Mouse (Mus musculus) liver, embryonic 16.5 days (tissue): ENCODE measurements around the gene Gm884. TPM values are rescaled to one million over a fixed set of nuclear protein-coding genes. Genes with fewer than 3 reads are reported as not detected.

Experiments
- ATAC-seq: fragments of 200-750 bp; cut with Nextera tagmentation; 2 replicates; pipeline ENCODE4 v1.8.0; 2017; ENCODE audit warnings: low read depth, mild to moderate bottlenecking, moderate number of reproducible peaks, moderate library complexity
- H3K27ac ChIP-seq: fragments of 300-500 bp; sonication (generic); 2 replicates; pipeline ENCODE4 v1.5.1; 2014; ENCODE audit warnings: mild to moderate bottlenecking, low read length
- H3K27me3 ChIP-seq: fragments of 300-500 bp; sonication (generic); 2 replicates; pipeline ENCODE4 v1.6.1; 2014; ENCODE audit warnings: low read depth, low read length, mixed read lengths; ENCODE audit not compliant: control insufficient read depth, insufficient read depth
- H3K36me3 ChIP-seq: fragments of 300-500 bp; sonication (generic); 2 replicates; pipeline ENCODE4 v1.6.1; 2014; ENCODE audit warnings: mild to moderate bottlenecking; ENCODE audit not compliant: control insufficient read depth, insufficient read depth
- H3K4me1 ChIP-seq: fragments of 300-500 bp; sonication (generic); 2 replicates; pipeline ENCODE4 v1.6.1; 2014; ENCODE audit warnings: low read depth, low read length, mixed read lengths; ENCODE audit not compliant: control insufficient read depth
- H3K4me2 ChIP-seq: fragments of 300-500 bp; sonication (generic); 2 replicates; pipeline ENCODE4 v1.6.1; 2014; ENCODE audit warnings: low read depth, low read length, mixed read lengths
- H3K4me3 ChIP-seq: fragments of 300-500 bp; sonication (generic); 2 replicates; pipeline ENCODE4 v1.5.1; 2014; ENCODE audit warnings: low read depth, mild to moderate bottlenecking, low read length
- H3K9ac ChIP-seq: fragments of 300-500 bp; sonication (generic); 2 replicates; pipeline ENCODE4 v1.6.1; 2014; ENCODE audit warnings: low read depth, low read length
- H3K9me3 ChIP-seq: fragments of 300-500 bp; sonication (generic); replicated peaks from 2 replicates; pipeline ENCODE4 v1.6.1; 2016; ENCODE audit warnings: low read length; ENCODE audit not compliant: control insufficient read depth
- WGBS: fragments of 180-500 bp; shearing (Covaris S2); extraction: QIAGEN DNeasy Blood & Tissue Kit; methylation state at CpG from one replicate; pipeline ENCODE4 v1.1.7; 2014; ENCODE audit not compliant: insufficient replicate concordance; 5-methylcytosine and 5-hydroxymethylcytosine counted together
- polyA plus RNA-seq: library from polyadenylated mRNA; unstranded; fragments of >200 nt; fragmentation: Nextera tagmentation; extraction: Ambion mirVana; gene quantifications from 2 replicates; pipeline ENCODE4 v1.2.1, GENCODE M21; 2015

Gene Gm884
- polyA plus RNA-seq, 1 experiment from 2014 or later, result not detected

- Histone ChIP-seq H3K4me3 (no peak overlapping the region), H3K27ac (no peak overlapping the region), H3K4me1 (no peaks in the 10 kb centered on the region), H3K4me2 (no peak overlapping the region), H3K27me3 (peaks cover 17% of the 10 kb centered on the region; the same call in 1 of the 2 replicates), H3K36me3 (no peaks in the 10 kb centered on the region), H3K9ac (no peak overlapping the region), H3K9me3 (no peaks in the 10 kb centered on the region)
- 48% methylated on average over 9 of the region's 9 CpGs for WGBS
- ATAC-seq, result no peak
Observed at GRCm38 (mm10) chr11:103643211-103643610, 22.3 kb upstream of the Gm884 start.

DNA sequence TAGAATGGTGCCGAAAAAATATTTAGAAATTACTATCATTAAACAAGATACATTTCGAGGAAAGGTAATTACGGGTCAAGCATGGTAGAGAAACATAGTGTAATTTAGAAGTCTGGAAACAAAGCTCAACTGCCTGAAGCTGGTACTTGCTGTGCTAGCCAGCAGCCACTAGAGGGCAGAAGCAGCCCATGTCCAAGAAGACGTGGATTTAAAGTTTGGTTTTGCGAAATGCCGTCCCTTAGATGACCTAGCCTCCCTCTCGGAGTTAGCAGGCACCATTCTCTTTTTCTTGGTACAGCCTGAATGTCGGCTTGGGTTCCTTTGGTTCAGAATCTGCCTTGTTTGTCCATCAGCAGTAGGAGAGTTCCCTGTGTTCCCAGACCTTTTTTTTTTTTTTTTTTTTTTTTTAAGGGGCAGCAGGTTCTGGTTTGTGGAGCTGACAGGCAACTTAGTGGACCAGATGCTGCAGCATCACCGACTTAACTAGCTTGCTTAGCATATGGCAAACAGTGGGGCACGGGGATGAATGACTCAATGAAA lies 18.5 kb upstream of the Gm884 start:
- H3K4me2 ChIP-seq, result no peak overlapping the region
- 2% methylated on average over 10 of the region's 10 CpGs for WGBS
- H3K9me3 ChIP-seq, result no peaks in the 10 kb centered on the region
- no peak overlapping the region for H3K4me3 ChIP-seq
- H3K9ac ChIP-seq, result no peak overlapping the region
- H3K27me3 ChIP-seq, result peaks cover 7% of the 10 kb centered on the region; the same call in 1 of the 2 replicates
- no peaks in the 10 kb centered on the region for H3K36me3 ChIP-seq
- no peak for ATAC-seq
- no peak overlapping the region for H3K27ac ChIP-seq
- no peaks in the 10 kb centered on the region for H3K4me1 ChIP-seq

GRCm38 (mm10) chr11:103638790-103639189 lies 17.9 kb upstream of the Gm884 start, which contains the start of gene Lyzl6:
Gene Lyzl6, minus strand, starts transcription at chr11:103638890.
- Histone ChIP-seq H3K36me3 (no peaks in the 10 kb centered on the region), H3K27me3 (peaks cover 7% of the 10 kb centered on the region; the same call in 1 of the 2 replicates), H3K9me3 (no peaks in the 10 kb centered on the region), H3K9ac (no peak within 1 kb of the TSS), H3K4me2 (no peak within 1 kb of the TSS), H3K27ac (no peak within 1 kb of the TSS), H3K4me3 (no peak within 1 kb of the TSS), H3K4me1 (no peaks in the 10 kb centered on the region)
- WGBS, result 51% methylated on average over 3 of the region's 3 CpGs
- ATAC-seq, result no peak

DNA sequence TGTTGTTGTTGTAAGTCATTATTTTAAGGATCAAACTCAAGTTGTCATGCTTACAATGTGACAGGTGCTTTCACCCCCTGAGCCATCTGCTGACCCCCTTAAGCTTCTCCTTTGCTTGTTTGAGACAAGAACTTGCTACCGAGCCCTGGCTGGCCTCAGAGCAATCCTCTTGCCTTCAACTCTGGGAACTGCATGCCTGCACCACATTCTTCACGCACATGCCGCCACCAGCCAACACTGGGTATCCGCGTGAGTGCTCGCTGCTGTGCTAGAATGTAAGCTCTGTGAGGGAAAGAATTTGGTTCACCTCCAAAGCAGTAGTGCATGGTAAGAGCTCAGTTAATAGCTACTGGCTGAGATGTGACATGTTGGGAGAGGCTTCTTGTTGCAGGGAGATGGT lies 15.3 kb upstream of the Gm884 start:
- Histone ChIP-seq H3K36me3 (no peaks in the 10 kb centered on the region), H3K4me2 (no peak overlapping the region), H3K4me3 (no peak overlapping the region), H3K9me3 (no peaks in the 10 kb centered on the region), H3K4me1 (no peaks in the 10 kb centered on the region), H3K27me3 (peaks cover 7% of the 10 kb centered on the region; the same call in 1 of the 2 replicates), H3K9ac (no peak overlapping the region), H3K27ac (no peak overlapping the region)
- WGBS, result 70% methylated on average over 6 of the region's 6 CpGs
- ATAC-seq, result no peak

- 54% methylated on average over 3 of the region's 3 CpGs for WGBS
- Histone ChIP-seq H3K4me3 (no peak overlapping the region), H3K27ac (no peak overlapping the region), H3K36me3 (no peaks in the 10 kb centered on the region), H3K9me3 (no peaks in the 10 kb centered on the region), H3K4me1 (no peaks in the 10 kb centered on the region), H3K4me2 (no peak overlapping the region), H3K27me3 (peaks cover 6% of the 10 kb centered on the region; the same call in 1 of the 2 replicates), H3K9ac (no peak overlapping the region)
- no peak for ATAC-seq
Observed at GRCm38 (mm10) chr11:103635481-103635880, 14.5 kb upstream of the Gm884 start.

GRCm38 (mm10) chr11:103634806-103635205 lies 13.9 kb upstream of the Gm884 start:
- ATAC-seq, result no peak
- no peak overlapping the region for H3K9ac ChIP-seq
- no peak overlapping the region for H3K4me3 ChIP-seq
- H3K4me1 ChIP-seq, result no peaks in the 10 kb centered on the region
- H3K27me3 ChIP-seq, result no peaks in the 10 kb centered on the region
- no peaks in the 10 kb centered on the region for H3K9me3 ChIP-seq
- H3K4me2 ChIP-seq, result no peak overlapping the region
- H3K36me3 ChIP-seq, result no peaks in the 10 kb centered on the region
- WGBS, result 71% methylated on average over 7 of the region's 7 CpGs
- H3K27ac ChIP-seq, result no peak overlapping the region

GRCm38 (mm10) chr11:103627453-103627852 lies 6.5 kb upstream of the Gm884 start:
- ATAC-seq, result no peak
- Histone ChIP-seq H3K9ac (no peak overlapping the region), H3K4me3 (no peak overlapping the region), H3K4me1 (no peaks in the 10 kb centered on the region), H3K27ac (no peak overlapping the region), H3K4me2 (no peak overlapping the region), H3K36me3 (no peaks in the 10 kb centered on the region), H3K27me3 (no peaks in the 10 kb centered on the region), H3K9me3 (no peaks in the 10 kb centered on the region)
- 71% methylated on average over 23 of the region's 23 CpGs for WGBS

- WGBS, result 67% methylated on average over 2 of the region's 2 CpGs
- no peaks in the 10 kb centered on the region for H3K9me3 ChIP-seq
- no peak overlapping the region for H3K27ac ChIP-seq
- no peak overlapping the region for H3K4me3 ChIP-seq
- ATAC-seq, result no peak
- no peak overlapping the region for H3K4me2 ChIP-seq
- H3K27me3 ChIP-seq, result no peaks in the 10 kb centered on the region
- H3K4me1 ChIP-seq, result no peaks in the 10 kb centered on the region
- H3K36me3 ChIP-seq, result no peaks in the 10 kb centered on the region
- no peak overlapping the region for H3K9ac ChIP-seq
Observed at GRCm38 (mm10) chr11:103610772-103611171, 10.2 kb downstream of the Gm884 start.

DNA sequence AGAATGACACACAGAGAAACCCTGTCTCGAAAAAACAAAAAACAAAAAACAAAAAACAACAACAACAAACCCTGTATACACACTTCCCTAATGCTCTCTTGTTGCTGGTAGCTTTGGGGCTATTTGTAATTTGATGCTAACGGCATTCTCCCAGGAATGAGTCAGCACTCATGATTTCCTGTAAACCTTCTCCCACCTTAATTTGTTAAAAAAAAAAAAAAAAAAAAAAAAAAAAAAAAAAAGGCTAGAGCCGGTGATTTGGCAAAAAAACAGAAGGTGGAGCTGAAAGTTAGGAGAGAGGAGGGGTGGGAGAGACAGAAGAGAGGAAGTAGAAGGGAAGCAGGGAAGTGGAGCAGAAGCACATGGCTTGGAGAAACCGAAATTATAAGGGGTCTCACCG lies 14.3 kb downstream of the Gm884 start:
- no peak overlapping the region for H3K27ac ChIP-seq
- ATAC-seq, result no peak
- H3K4me3 ChIP-seq, result no peak overlapping the region
- H3K4me1 ChIP-seq, result no peaks in the 10 kb centered on the region
- WGBS, result 21% methylated on average over 5 of the region's 5 CpGs
- no peaks in the 10 kb centered on the region for H3K27me3 ChIP-seq
- no peaks in the 10 kb centered on the region for H3K36me3 ChIP-seq
- no peak overlapping the region for H3K9ac ChIP-seq
- H3K9me3 ChIP-seq, result no peaks in the 10 kb centered on the region
- H3K4me2 ChIP-seq, result no peak overlapping the region
